Mouse (Mus musculus) gastrocnemius, postnatal 4 days (tissue): ENCODE results near the gene Cabp1. TPM values are rescaled to one million over a fixed set of nuclear protein-coding genes. Genes with fewer than 3 reads are reported as not detected.

ENCODE experiments used
- DNase-seq, 2 experiments: peaks; one replicate each; pipeline ENCODE4 v3.0.0; 2021 to 2022; ENCODE audit warnings: low spot score in 2 of 2, mixed read lengths in 2 of 2
- long read RNA-seq, 2 experiments: library from polyadenylated mRNA; stranded (forward); transcript quantifications; one replicate each; pipeline ENCODE4 v2.0.0; 2021
- total RNA-seq, 2 experiments: library from RNA; stranded (reverse); gene quantifications; 2 replicates each; pipeline ENCODE4 v1.2.3; 2021

Gene Cabp1
- 1 to 10 TPM; 4.2 to 5.1 TPM for total RNA-seq
- long read RNA-seq, experiment 1, partial matches to known transcripts, result 0 of 2 reads
- long read RNA-seq, experiment 1, other reads (novel, unspliced or antisense), result 0 of 2 reads
- long read RNA-seq, experiment 2, partial matches to known transcripts, result 2 of 3 reads
- long read RNA-seq, experiment 2, other reads (novel, unspliced or antisense), result 0 of 3 reads

- peak in 1 of 2 experiments; percentile 37 for DNase-seq
These were observed at the start of gene Cabp1 for GRCm38 (mm10) chr5:115193669-115194625. TSS of gene Cabp1 (minus strand) at chr5:115194381.

DNA sequence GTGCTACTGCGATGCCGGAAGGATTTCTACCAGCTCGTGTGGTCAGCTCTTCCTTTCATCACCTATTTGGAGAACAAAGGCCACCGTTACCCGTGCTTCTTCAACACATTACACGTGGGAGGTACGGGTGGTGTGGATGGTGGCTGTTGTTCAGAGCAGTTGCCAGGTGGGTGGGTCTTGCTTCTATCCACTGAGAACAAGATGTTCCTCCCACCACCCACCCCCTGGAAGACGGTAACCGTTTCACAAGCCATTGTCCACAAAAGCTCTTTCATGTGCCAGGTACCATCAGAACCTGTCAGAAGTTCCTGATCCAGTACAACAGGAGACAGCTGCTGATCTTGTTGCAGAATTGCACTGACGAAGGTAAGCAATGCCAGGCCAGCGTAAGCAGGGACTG is 46.0 kb upstream of the Cabp1 start:
- DNase-seq, result no peak

DNA sequence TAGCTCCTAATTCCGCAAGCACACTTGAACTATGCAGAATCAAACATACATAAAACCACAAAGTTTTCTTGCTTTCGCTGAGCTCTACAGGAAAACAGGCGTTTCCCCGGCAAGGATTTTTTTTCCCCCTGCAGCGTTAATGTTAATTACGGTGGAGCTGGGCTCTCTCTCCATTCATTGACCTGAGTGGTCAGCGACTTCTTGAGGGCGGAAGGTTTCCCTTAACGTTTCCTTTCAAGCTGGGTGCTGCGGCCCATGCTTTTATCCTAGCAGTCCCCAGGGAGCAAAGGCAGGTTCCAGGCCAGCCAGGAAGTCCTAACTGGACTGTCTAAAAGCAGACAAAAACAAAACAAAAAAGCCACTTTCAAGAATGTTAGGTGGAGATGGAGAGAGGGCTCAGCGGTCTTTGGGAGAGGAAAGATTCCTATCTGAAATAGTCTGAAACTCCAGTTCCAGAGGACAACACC is 44.6 kb upstream of the Cabp1 start:
- no peak for DNase-seq

DNA sequence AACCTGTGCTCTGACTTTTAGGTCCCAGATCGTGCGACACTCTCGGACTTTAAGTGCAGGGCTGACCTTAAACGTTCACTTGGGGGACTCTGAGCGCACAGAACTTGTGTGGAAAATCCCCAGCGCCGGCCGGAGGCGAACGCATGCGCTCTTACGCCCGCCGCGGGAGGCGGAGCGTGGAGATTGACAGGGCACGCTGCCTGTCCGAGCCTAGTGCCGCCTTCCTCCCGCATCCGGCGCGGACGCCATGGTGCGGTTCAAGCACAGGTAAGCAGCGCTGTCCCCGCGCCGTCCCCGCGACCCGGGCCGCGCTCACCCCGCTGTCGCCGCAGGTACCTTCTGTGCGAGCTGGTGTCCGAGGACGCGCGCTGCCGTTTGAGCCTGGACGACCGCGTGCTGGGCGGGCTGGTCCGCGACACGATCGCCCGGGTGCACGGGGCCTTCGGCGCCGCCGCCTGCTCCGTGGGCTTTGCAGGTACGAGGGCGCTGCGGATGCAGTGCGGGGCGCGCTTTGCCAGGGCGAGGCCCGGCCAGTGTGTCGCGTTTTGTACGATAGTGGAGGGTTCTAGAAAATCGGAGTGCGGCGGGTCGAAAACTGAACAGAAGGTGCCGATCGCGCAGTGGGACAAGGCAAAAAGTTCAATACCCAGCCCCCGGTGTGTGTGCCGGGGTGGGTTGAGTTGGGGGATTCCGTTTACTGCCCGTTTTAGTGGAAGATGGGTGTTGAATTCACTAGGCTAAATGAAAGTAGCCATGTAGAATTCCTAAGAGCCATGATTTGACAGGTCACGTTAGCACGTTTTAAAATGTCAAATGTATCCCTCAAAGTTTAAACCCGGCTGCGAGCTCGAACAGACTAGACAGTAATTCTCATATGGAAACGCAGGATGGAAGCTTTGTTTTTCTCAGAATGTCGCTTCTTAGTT is 43.9 kb upstream of the Cabp1 start:
- DNase-seq, result peak; percentile 86 to 90

DNA sequence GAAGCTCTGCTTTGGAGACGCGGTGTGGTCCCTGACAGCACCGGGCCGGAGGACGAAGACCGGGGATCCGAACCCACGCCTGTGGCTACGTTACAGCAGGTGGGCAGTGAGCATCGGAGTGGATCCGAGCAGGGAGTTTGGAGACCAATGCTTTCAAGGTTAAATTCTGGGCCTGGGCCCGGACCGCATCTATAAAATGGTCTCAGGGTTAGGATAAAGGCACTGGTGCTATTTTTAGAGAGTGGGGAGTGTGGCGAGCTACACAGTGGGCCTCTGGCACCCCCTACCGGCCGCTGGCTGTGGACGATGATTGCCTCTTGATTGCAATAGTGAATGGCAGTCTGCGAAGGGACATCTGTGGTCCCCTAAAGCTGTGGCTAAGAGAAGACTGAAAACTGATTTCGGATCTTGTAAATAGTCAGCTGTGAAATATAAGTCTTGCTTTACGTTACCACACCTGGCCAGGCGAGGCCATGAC is 41.6 kb upstream of the Cabp1 start, which contains the start of gene Pop5:
Gene Pop5, plus strand, starts transcription at position 51 of the 478 bp plus-strand sequence.
- DNase-seq, result peak; percentile 88 to 91

- peak; percentile 35 to 48 for DNase-seq
These were observed 41.2 kb upstream of the Cabp1 start for GRCm38 (mm10) chr5:115235323-115235771.

DNA sequence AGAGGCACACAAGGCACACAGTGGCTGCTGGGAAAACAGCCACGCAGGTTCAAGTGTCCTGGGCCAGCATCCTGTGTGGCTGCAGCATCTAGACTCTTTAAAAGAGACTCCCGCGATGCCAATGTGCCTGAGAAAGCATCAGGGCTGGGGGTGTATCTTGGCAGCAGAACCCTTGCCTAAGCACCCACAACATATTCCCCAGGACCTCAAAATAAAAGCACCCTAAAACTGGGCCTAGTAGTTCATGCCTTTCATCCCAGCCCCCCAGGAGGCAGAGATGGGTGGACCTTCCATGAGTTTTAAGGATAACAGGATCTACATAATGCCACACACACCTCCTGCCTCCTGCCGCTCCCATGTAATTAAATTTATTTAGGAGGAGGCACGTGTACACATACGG is 40.3 kb upstream of the Cabp1 start:
- no peak for DNase-seq

- DNase-seq, result no peak
These were observed 39.0 kb upstream of the Cabp1 start for GRCm38 (mm10) chr5:115233031-115233780.

DNA sequence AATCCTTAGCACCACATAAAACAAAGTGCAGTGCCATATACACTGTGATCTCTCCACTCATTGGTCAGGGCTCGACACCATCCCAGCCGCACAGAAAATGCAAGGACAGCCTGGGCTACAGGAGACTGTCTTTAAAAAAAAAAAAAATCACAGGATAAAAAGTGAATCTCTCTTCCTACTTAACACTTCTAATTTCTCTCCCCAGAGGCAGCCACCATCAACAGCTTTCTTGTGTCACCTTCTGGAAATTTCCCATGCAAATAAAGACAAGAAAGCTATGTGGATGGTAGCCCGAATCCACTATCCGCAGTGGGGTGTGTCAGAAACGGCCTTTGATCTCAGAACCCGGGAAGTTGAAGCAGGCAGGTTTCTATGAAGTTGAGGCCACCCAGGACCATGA is 38.3 kb upstream of the Cabp1 start:
- DNase-seq, result no peak

DNA sequence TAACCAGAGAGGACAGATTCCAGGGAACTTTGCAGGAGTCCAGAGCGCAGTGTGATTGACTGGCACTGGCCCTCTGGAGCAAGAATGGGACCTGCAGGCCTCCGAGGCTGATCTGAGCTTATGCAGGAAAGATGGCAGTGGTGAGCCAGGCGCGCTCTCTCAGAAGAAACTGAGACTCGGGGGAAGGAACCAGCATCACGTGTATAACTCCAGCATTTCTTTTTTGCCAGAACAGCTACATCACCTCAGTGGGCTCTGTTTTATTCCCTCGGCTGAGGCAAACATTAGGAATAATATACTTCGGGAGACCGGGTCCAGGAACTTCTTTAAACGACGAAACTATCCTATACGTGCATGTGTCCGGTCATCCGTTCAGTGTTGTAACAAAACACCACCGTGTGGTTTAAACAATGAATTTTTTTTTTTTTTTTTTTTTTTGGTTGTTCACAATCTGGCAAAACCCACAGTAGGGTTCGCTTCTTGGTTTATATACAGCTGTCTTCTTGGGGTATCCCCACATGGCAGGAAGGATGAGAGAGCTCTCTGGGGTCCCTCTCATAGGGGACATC is 37.5 kb upstream of the Cabp1 start:
- no peak for DNase-seq

- DNase-seq, result no peak
These were observed 36.8 kb upstream of the Cabp1 start for GRCm38 (mm10) chr5:115230830-115231551.

DNA sequence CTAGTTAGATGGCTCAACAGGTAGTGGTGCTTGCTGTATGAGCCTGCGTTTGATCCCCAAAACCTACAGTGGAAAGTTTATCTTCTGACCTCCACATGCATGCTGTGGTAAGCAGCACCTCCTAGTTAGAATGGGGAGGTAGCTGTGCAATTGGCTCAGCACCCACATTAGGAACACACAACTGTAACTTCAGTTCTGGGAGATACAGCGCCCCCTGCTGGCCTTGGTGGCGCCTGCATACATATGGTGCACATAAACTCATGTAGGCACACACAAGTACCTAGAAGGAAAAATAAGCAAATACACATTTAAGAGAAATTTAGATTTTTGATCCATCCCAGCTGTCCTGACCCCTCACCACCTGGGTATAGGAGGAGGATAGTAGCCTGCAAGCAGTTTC is 28.3 kb upstream of the Cabp1 start:
- no peak for DNase-seq

GRCm38 (mm10) chr5:115220931-115221640 is 26.9 kb upstream of the Cabp1 start:
- no peak for DNase-seq

GRCm38 (mm10) chr5:115217998-115218397 is 23.8 kb upstream of the Cabp1 start:
- no peak for DNase-seq

DNA sequence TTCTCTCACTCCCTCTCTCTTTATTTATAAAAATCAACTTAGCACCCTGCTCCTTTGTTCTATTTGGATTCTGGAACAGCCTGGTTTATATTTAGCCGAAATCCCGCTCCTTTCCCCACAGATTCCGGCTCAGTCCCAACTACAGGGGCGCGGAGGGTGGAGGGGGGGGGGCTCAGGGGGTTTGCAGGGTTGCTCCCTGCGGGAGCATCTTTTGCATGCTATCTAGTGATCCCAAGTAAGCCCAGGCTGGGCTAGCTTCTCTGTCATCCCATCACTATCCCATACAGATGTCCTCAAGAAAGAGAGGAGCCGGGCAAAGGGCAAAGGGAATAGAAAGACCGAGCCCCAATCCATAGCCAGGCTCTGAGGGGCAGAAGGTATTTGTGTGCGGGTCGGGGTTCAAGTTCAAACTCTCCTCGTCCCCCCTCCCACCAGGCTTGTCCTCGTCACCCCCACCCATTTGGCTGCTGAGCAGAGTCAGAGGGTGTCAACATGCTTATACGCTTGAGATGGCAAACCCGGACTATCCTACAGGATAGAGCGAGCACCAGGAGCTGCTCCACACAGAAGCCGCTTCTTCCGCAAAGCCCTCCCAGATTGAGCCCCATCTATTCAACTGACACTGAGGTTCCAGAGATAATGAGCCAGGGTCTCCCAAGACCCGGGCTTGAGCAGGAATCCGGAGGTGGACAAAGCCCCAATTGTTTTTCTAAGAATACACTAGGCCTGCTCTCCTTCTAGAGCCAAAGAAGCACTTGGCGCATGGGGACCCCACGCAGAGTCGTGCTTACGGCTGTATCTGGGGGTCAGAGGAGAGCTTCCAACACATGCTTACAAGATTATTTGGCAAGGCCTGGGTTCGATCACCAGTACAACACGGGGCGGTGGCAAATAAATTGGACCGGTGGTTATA is 21.3 kb upstream of the Cabp1 start:
- no peak for DNase-seq

DNA sequence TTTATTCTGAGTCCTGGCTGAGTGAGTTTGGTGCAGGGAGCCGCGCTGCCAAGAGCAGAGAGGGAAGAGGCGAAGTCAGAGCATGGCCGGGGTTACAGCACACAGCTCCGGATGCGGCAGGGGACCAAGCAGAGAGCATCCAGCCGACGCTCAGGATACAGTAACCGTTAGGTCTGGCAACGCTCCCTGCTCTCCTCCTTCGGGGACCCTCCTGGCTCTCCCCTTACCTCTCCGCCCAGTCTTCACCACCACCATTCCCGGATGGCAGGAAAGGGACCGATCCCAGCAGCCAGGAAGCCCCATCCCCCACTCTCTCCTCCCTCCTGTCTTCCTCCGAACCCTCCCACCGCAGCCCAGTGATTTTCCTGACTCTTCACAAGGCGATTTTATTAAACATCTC is 20.7 kb upstream of the Cabp1 start:
- no peak for DNase-seq

DNA sequence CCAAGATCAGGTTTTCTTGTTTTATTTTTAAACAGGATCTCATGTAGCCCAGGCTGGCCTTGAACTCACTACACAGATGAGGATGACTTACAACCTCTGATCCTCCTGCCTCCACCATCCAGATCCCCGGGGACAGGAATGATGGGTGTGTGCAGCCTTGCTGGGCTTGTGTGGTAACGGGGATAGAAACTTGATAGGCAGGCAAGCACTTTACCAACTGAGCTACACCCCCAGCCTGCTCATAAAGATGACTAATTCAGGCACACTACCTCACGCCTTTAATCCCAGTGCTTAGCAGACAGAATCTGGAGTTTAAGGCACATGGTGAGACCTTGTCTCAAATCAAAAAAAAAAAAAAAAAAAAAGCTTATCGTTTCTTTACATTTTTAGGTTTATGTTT is 18.7 kb upstream of the Cabp1 start:
- no peak for DNase-seq
